Mouse (Mus musculus) gastrocnemius, postnatal 36 days (tissue): ENCODE measurements around the gene Pygo2. TPM values are rescaled to one million over a fixed set of nuclear protein-coding genes. Genes with fewer than 3 reads are reported as not detected.

ENCODE experiments used
- DNase-seq, 2 experiments: peaks; one replicate each; pipeline ENCODE4 v3.0.0; 2022
- intact Hi-C: fragments of 180-260 bp; cut with DNase I; formaldehyde crosslinking; loops from one replicate; pipeline ENCODE4 v1.15.1; 2025
- total RNA-seq, 2 experiments: library from RNA; stranded (reverse); gene quantifications; 2 replicates each; pipeline ENCODE4 v1.2.3; 2021

Pygo2 gene
- total RNA-seq, 2 experiments from 2014 or later: 8.4 to 11.2 TPM

- intact Hi-C loops: no loop called here
- peak in 1 of 2 experiments; percentile 46 for DNase-seq
Observed at GRCm38 (mm10) chr3:89448720-89449537, 18.9 kb downstream of the Pygo2 start.

DNA sequence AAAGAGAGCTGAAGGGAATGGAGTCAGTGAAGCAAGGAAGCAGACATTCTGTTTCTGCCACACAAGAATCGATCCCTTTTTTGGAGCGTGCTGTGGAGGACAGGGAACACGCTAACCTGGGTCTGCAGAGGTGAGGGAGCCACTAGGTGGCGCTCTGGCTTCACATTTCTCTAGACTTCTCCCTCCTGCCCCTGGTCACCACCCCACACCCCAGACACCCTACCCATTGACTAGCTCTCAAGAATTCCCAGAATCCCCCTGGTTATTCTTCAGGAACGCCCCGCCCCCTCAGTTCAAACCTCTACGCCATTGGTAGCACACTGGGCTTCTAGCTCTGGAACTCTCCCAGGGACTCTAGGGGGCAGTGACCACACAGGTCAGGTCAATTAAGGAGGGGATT is 19.5 kb downstream of the Pygo2 start:
- DNase-seq: peak; percentile 63 to 64
- intact Hi-C loops: no loop called here

DNA sequence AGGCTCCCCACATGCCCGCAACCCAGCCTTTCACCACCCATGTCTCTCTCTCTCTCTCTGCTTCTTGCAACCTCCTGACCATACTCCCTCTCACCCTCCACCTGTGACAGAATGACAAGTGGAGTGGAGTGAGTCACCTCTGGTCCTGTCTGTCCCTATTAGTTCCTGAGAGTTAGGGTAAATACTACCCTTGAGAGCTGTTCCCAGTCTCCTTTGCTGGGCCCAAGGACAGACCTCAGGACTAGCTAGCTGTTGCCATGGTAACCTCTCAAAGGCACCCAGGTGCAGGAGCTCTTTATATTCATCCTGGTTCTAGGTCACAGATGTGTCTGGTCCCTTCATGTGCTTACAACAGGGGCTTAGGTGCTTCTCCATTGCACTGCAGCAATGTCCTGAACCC is 21.9 kb downstream of the Pygo2 start:
- intact Hi-C loops: no loop called here
- DNase-seq: no peak

GRCm38 (mm10) chr3:89454401-89455177 is 24.6 kb downstream of the Pygo2 start, which contains the start of gene Pmvk:
Gene Pmvk (plus strand): TSS chr3:89454541.
- DNase-seq: no peak
- intact Hi-C loops: no loop called here

GRCm38 (mm10) chr3:89455786-89456285 is 25.8 kb downstream of the Pygo2 start:
- intact Hi-C loops: loop anchor here (2.0 kb wide), 1 partner anchor 29 kb away; no protein-coding TSS in a partner anchor
- DNase-seq: peak in 1 of 2 experiments; percentile 5

DNA sequence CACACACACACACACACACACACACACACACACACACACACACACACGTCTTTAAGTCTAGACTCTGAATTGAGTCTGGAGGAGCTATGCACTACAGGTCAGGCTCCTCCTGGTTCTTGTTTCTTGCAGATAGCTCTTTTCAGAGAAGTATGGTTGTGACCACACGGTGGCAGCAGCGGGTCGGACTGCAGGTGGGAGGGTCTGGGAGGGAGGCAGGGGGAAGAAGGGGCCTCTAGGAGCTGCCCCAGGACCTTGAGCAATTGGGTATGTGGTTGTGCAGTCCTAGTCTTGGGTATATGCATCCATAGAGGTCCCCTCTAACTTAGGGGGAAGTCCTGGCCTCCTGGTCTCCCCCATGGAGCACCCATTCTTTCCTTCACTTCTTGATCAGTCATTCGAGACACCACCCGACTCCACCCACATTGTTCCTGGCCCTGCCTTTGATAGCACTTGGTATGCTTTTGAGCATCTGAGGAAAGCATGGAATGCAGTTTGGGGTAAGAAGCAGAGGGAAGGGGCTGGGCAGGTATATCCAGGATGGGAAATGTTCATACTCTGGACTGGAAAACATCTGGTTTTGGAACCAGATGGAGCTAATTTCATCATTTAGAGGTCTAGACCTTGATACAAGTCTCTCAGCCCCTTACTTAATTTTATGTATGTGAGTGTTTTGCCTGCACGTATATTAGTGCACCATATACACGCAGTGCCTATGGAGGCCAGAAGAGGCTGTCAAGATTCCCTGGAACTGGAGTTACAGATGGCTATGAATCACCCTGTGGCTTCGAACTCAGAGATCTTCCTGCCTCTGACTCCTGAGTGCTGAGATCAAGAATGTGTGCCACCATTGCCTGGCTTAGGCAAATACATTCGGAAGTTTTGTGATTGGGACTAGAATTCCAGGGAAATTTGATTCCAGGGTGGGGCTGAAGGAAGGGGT is 27.0 kb downstream of the Pygo2 start:
- DNase-seq: peak; percentile 49 to 56
- intact Hi-C loops: loop anchor here (2.0 kb wide), 1 partner anchor 28 kb away; no protein-coding TSS in a partner anchor

GRCm38 (mm10) chr3:89458372-89458964 is 28.5 kb downstream of the Pygo2 start:
- intact Hi-C loops: no loop called here
- no peak for DNase-seq

- intact Hi-C loops: no loop called here
Observed at GRCm38 (mm10) chr3:89458965-89459807, 29.2 kb downstream of the Pygo2 start.

DNA sequence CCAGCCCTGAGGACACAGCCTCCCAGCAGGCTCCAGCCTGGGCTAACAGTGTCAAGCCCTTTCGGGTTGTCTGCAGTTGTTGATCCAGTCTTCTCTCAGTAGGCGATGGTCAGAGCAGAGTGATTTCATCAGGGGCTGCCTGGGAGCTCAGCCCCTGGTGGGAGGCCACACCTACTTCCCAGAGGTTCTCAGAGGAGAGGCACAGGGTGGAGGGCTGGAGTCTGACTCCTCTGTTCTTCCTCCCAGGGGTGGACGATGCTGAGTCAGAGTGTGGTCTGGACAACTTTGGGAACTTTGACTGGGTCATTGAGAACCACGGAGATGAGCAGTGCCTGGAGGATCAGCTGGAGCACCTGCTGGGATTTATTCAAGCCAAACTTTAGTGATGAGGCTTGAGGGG is 38.3 kb downstream of the Pygo2 start:
- DNase-seq: no peak

More at GRCm38 (mm10) chr3:89458965-89459807, 29.2 kb downstream of the Pygo2 start:
- peak; percentile 82 to 90 for DNase-seq

DNA sequence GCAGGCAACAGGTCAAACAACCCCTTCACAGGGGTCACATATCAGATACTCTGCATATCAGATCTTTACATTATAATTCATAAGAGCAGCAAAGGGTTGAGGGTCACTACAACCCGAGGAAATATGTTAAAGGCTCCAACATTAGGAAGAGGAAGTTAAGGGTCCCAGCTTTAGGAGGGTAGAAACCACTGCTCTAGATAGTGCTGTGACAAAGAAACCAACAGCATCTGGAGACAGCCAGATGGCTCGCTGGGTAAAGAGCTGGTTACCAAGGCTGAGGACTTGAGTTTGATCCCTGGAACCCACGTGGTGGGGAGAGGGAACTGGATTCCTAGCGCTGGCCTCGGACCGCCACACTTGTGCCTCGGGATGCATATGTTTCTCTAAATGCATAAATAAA is 42.3 kb downstream of the Pygo2 start:
- DNase-seq: no peak
- intact Hi-C loops: no loop called here

More for the DNA sequence above, 38.3 kb downstream of the Pygo2 start:
- intact Hi-C loops: loop anchor here (5.0 kb wide), 1 partner anchor 146 kb away; the partner anchor contains the start of gene Efna3

DNA sequence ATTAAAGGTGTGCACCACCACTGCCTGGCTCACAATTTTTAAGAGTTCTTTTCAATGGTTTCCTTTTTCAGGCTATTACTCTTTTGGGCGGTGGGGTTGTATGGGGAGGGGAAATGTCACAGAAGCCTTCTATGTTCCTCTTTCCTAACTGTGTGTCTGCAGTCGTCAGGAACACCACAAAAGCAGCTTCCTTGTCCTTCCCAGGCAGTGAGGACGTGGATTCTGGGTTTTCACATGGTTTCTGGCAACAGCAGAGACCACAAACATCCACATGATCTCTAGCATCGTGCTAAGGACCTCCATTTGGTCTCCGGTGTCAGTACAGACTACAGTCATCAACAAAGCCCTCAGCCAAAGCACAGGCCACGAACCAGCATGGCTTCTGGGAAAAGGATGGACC is 43.8 kb downstream of the Pygo2 start:
- DNase-seq: no peak
- intact Hi-C loops: no loop called here

- intact Hi-C loops: no loop called here
- DNase-seq: no peak
Observed at GRCm38 (mm10) chr3:89479055-89479454, 49.0 kb downstream of the Pygo2 start.

DNA sequence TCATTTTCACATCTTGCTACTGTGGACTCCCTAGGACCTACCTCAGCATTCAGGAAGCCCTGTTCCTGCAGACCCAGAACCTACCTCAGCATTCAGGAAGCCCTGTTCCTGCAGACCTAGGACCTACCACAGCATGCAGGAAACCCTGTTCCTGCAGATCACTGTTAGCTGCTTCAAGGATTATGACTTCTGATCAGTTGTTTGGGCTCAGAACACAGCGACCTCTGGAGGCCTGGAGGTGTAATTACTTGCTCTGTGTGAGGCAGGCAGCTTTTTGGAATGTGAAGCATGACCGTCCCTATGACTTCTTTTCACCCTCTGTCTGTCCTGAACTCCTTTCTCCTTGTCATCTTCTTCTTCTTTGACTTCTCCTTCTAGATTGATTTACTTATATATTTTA is 51.5 kb downstream of the Pygo2 start:
- intact Hi-C loops: no loop called here
- DNase-seq: no peak

GRCm38 (mm10) chr3:89482249-89482648 is 52.2 kb downstream of the Pygo2 start:
- no peak for DNase-seq
- intact Hi-C loops: no loop called here

Other genes with a start within 250 kb of the Pygo2 start
- 10 to 100 TPM; 16.1 to 17.5 TPM for gene Fam189b, start 247.1 kb upstream of the Pygo2 start, total RNA-seq
- 10 to 100 TPM; 18.2 to 18.6 TPM for gene Gba, start 227.3 kb upstream of the Pygo2 start, total RNA-seq
- gene Thbs3, start 215.0 kb upstream of the Pygo2 start, total RNA-seq: 1 to 10 TPM; 6.9 to 8.0 TPM
- gene Mtx1, start 203.1 kb upstream of the Pygo2 start, total RNA-seq: 10 to 100 TPM; 40.2 to 41.0 TPM
- gene Muc1, start 201.2 kb upstream of the Pygo2 start, total RNA-seq: under 1 TPM; 0.20 TPM
- 10 to 100 TPM; 58.3 to 63.3 TPM for gene Krtcap2, start 184.2 kb upstream of the Pygo2 start, total RNA-seq
- gene Trim46, start 183.9 kb upstream of the Pygo2 start, total RNA-seq: under 1 TPM; 0.15 to 0.17 TPM
- 10 to 100 TPM; 16.6 to 23.2 TPM for gene Dpm3, start 170.9 kb upstream of the Pygo2 start, total RNA-seq
- gene Slc50a1, start 159.6 kb upstream of the Pygo2 start, total RNA-seq: 1 to 10 TPM; 8.3 to 9.1 TPM
- 10 to 100 TPM; 10.1 to 11.5 TPM for gene Efna1, start 149.1 kb upstream of the Pygo2 start, total RNA-seq
- gene Efna3, start 107.2 kb upstream of the Pygo2 start, total RNA-seq: not detected
- under 1 TPM in 1 of 2 experiments, not detected in 1; 0.15 TPM for gene Efna4, start 92.2 kb upstream of the Pygo2 start, total RNA-seq
- gene Adam15, start 80.2 kb upstream of the Pygo2 start, total RNA-seq: 10 to 100 TPM; 15.8 to 23.2 TPM
- not detected for gene Dcst2, start 68.2 kb upstream of the Pygo2 start, total RNA-seq
- gene Dcst1, start 65.0 kb upstream of the Pygo2 start, total RNA-seq: not detected
- 10 to 100 TPM; 23.4 to 24.5 TPM for gene Zbtb7b, start 35.4 kb upstream of the Pygo2 start, total RNA-seq
- under 1 TPM in 1 of 2 experiments, not detected in 1; 0.25 TPM for gene Lenep, start 27.4 kb upstream of the Pygo2 start, total RNA-seq
- 10 to 100 TPM; 36.7 to 43.6 TPM for gene Flad1, start 18.3 kb upstream of the Pygo2 start, total RNA-seq
- 1 to 10 TPM; 3.4 to 4.8 TPM for gene Cks1b, start 11.8 kb upstream of the Pygo2 start, total RNA-seq
- 10 to 100 TPM; 20.2 TPM for gene Shc1, start 11.8 kb upstream of the Pygo2 start, total RNA-seq
- 100 to 1,000 TPM; 190 to 193 TPM for gene Pbxip1, start 6.5 kb downstream of the Pygo2 start, total RNA-seq
- 1 to 10 TPM; 6.3 to 6.6 TPM for gene Pmvk, start 24.3 kb downstream of the Pygo2 start, total RNA-seq
- gene Kcnn3, start 90.0 kb downstream of the Pygo2 start, total RNA-seq: 1 to 10 TPM; 1.6 to 2.0 TPM